Mouse (Mus musculus): ENCODE measurements around the gene Ttc6. TPM values are rescaled to one million over a fixed set of nuclear protein-coding genes. Genes with fewer than 3 reads are reported as not detected.
A peak's percentile ranks its signal among the peaks of the same experiment; 100 is the strongest.

Gene Ttc6
- polyA plus RNA-seq, 1 experiment from 2014 or later, result 0.09 TPM

GRCm38 (mm10) chr12:57550181-57550808 is 13.6 kb upstream of the Ttc6 start:
- peak overlapping the region; percentile 18; the same call in 1 of the 2 replicates for H3K4me2 ChIP-seq (ENCODE audit: low read depth, low read length)
- WGBS, result 2% methylated on average over 31 of the region's 31 CpGs
- H3K4me1 ChIP-seq (ENCODE audit: control insufficient read depth, insufficient read depth, low read length), result peaks cover 10% of the 10 kb centered on the region
- H3K27me3 ChIP-seq (ENCODE audit: control insufficient read depth, insufficient read depth, low read length), result peaks cover 89% of the 10 kb centered on the region
- no peaks in the 10 kb centered on the region for H3K36me3 ChIP-seq (ENCODE audit: control insufficient read depth, insufficient read depth)
- no peak overlapping the region for H3K27ac ChIP-seq (ENCODE audit: low read length)
- peak overlapping the region; percentile 12; the same call in 1 of the 2 replicates for H3K4me3 ChIP-seq (ENCODE audit: low read length)
- ATAC-seq (replicated peaks; ENCODE audit: extremely low read depth, insufficient read depth, low FRiP score), result no peak
- H3K9me3 ChIP-seq (replicated peaks; ENCODE audit: control insufficient read depth, low read length), result no peaks in the 10 kb centered on the region
- no peak overlapping the region for H3K9ac ChIP-seq (ENCODE audit: low read length)

- H3K4me1 ChIP-seq (ENCODE audit: control insufficient read depth, insufficient read depth, low read length), result peaks cover 7% of the 10 kb centered on the region
- no peak overlapping the region for H3K9ac ChIP-seq (ENCODE audit: low read length)
- no peak overlapping the region for H3K4me2 ChIP-seq (ENCODE audit: low read depth, low read length)
- H3K27me3 ChIP-seq (ENCODE audit: control insufficient read depth, insufficient read depth, low read length), result peaks cover 88% of the 10 kb centered on the region
- H3K4me3 ChIP-seq (ENCODE audit: low read length), result no peak overlapping the region
- H3K36me3 ChIP-seq (ENCODE audit: control insufficient read depth, insufficient read depth), result no peaks in the 10 kb centered on the region
- H3K27ac ChIP-seq (ENCODE audit: low read length), result no peak overlapping the region
- ATAC-seq (replicated peaks; ENCODE audit: extremely low read depth, insufficient read depth, low FRiP score), result no peak
- H3K9me3 ChIP-seq (replicated peaks; ENCODE audit: control insufficient read depth, low read length), result no peaks in the 10 kb centered on the region
- 12% methylated on average over 8 of the region's 8 CpGs for WGBS
Measured at GRCm38 (mm10) chr12:57550881-57551280, 13.0 kb upstream of the Ttc6 start.

- H3K27ac ChIP-seq (ENCODE audit: low read length), result no peak overlapping the region
- no peak for ATAC-seq (replicated peaks; ENCODE audit: extremely low read depth, insufficient read depth, low FRiP score)
- no peaks in the 10 kb centered on the region for H3K36me3 ChIP-seq (ENCODE audit: control insufficient read depth, insufficient read depth)
- no peaks in the 10 kb centered on the region; the same call in 1 of the 2 replicates for H3K4me1 ChIP-seq (ENCODE audit: control insufficient read depth, insufficient read depth, low read length)
- no peak overlapping the region for H3K4me2 ChIP-seq (ENCODE audit: low read depth, low read length)
- H3K9ac ChIP-seq (ENCODE audit: low read length), result no peak overlapping the region
- H3K4me3 ChIP-seq (ENCODE audit: low read length), result no peak overlapping the region
- WGBS, result 12% methylated on average over 3 of the region's 3 CpGs
- H3K27me3 ChIP-seq (ENCODE audit: control insufficient read depth, insufficient read depth, low read length), result peaks cover 74% of the 10 kb centered on the region
- no peaks in the 10 kb centered on the region for H3K9me3 ChIP-seq (replicated peaks; ENCODE audit: control insufficient read depth, low read length)
Measured at GRCm38 (mm10) chr12:57552286-57552685, 11.6 kb upstream of the Ttc6 start.

GRCm38 (mm10) chr12:57554091-57554490 is 9.8 kb upstream of the Ttc6 start:
- ATAC-seq (replicated peaks; ENCODE audit: extremely low read depth, insufficient read depth, low FRiP score), result no peak
- Histone ChIP-seq H3K27ac (ENCODE audit: low read length) (no peak overlapping the region), H3K4me2 (ENCODE audit: low read depth, low read length) (no peak overlapping the region), H3K27me3 (ENCODE audit: control insufficient read depth, insufficient read depth, low read length) (peaks cover 60% of the 10 kb centered on the region), H3K4me3 (ENCODE audit: low read length) (no peak overlapping the region), H3K9ac (ENCODE audit: low read length) (no peak overlapping the region), H3K36me3 (ENCODE audit: control insufficient read depth, insufficient read depth) (no peaks in the 10 kb centered on the region), H3K9me3 (replicated peaks; ENCODE audit: control insufficient read depth, low read length) (no peaks in the 10 kb centered on the region), H3K4me1 (ENCODE audit: control insufficient read depth, insufficient read depth, low read length) (no peaks in the 10 kb centered on the region; the same call in 1 of the 2 replicates)
- WGBS, result 35% methylated on average over 3 of the region's 3 CpGs

- Histone ChIP-seq H3K4me1 (ENCODE audit: control insufficient read depth, insufficient read depth, low read length) (peaks cover 2% of the 10 kb centered on the region; the same call in 1 of the 2 replicates), H3K4me3 (ENCODE audit: low read length) (peak overlapping the region; percentile 6; the same call in 1 of the 2 replicates), H3K4me2 (ENCODE audit: low read depth, low read length) (peak overlapping the region; percentile 33; the same call in 1 of the 2 replicates), H3K9me3 (replicated peaks; ENCODE audit: control insufficient read depth, low read length) (no peaks in the 10 kb centered on the region), H3K36me3 (ENCODE audit: control insufficient read depth, insufficient read depth) (no peaks in the 10 kb centered on the region), H3K27ac (ENCODE audit: low read length) (no peak overlapping the region), H3K9ac (ENCODE audit: low read length) (no peak overlapping the region), H3K27me3 (ENCODE audit: control insufficient read depth, insufficient read depth, low read length) (peaks cover 23% of the 10 kb centered on the region)
- 6% methylated on average over 9 of the region's 9 CpGs for WGBS
- no peak for ATAC-seq (replicated peaks; ENCODE audit: extremely low read depth, insufficient read depth, low FRiP score)
Measured at GRCm38 (mm10) chr12:57571773-57572172, 7.9 kb downstream of the Ttc6 start.

- H3K4me3 ChIP-seq (ENCODE audit: low read length), result no peak overlapping the region
- H3K9me3 ChIP-seq (replicated peaks; ENCODE audit: control insufficient read depth, low read length), result 0 out of 2 replicates have a peak, but pooled peaks cover under 1% of the 10 kb centered on the region
- no peak overlapping the region for H3K27ac ChIP-seq (ENCODE audit: low read length)
- no peak overlapping the region for H3K9ac ChIP-seq (ENCODE audit: low read length)
- ATAC-seq (replicated peaks; ENCODE audit: extremely low read depth, insufficient read depth, low FRiP score), result no peak
- H3K27me3 ChIP-seq (ENCODE audit: control insufficient read depth, insufficient read depth, low read length), result peaks cover 26% of the 10 kb centered on the region
- no peaks in the 10 kb centered on the region for H3K36me3 ChIP-seq (ENCODE audit: control insufficient read depth, insufficient read depth)
- H3K4me2 ChIP-seq (ENCODE audit: low read depth, low read length), result no peak overlapping the region
- peaks cover 2% of the 10 kb centered on the region; the same call in 1 of the 2 replicates for H3K4me1 ChIP-seq (ENCODE audit: control insufficient read depth, insufficient read depth, low read length)
Measured at GRCm38 (mm10) chr12:57572415-57572814, 8.5 kb downstream of the Ttc6 start.

- Histone ChIP-seq H3K27ac (ENCODE audit: low read length) (no peak overlapping the region), H3K9ac (ENCODE audit: low read length) (peak overlapping the region; percentile 71), H3K36me3 (ENCODE audit: control insufficient read depth, insufficient read depth) (no peaks in the 10 kb centered on the region), H3K4me3 (ENCODE audit: low read length) (peak overlapping the region; percentile 58), H3K27me3 (ENCODE audit: control insufficient read depth, insufficient read depth, low read length) (peaks cover 26% of the 10 kb centered on the region), H3K4me1 (ENCODE audit: control insufficient read depth, insufficient read depth, low read length) (peaks cover 2% of the 10 kb centered on the region; the same call in 1 of the 2 replicates), H3K9me3 (replicated peaks; ENCODE audit: control insufficient read depth, low read length) (0 out of 2 replicates have a peak, but pooled peaks cover 3% of the 10 kb centered on the region), H3K4me2 (ENCODE audit: low read depth, low read length) (peak overlapping the region; percentile 95)
- 2% methylated on average over 80 of the region's 81 CpGs for WGBS
- peak; percentile 80 for ATAC-seq (replicated peaks; ENCODE audit: extremely low read depth, insufficient read depth, low FRiP score)
Measured at GRCm38 (mm10) chr12:57575931-57576628, 12.2 kb downstream of the Ttc6 start.

- Histone ChIP-seq H3K4me2 (ENCODE audit: low read depth, low read length) (no peak overlapping the region), H3K36me3 (ENCODE audit: control insufficient read depth, insufficient read depth) (no peaks in the 10 kb centered on the region), H3K9ac (ENCODE audit: low read length) (no peak overlapping the region), H3K27ac (ENCODE audit: low read length) (no peak overlapping the region), H3K27me3 (ENCODE audit: control insufficient read depth, insufficient read depth, low read length) (no peaks in the 10 kb centered on the region), H3K4me3 (ENCODE audit: low read length) (no peak overlapping the region), H3K9me3 (replicated peaks; ENCODE audit: control insufficient read depth, low read length) (no peaks in the 10 kb centered on the region), H3K4me1 (ENCODE audit: control insufficient read depth, insufficient read depth, low read length) (no peaks in the 10 kb centered on the region)
- peak; percentile 93 for ATAC-seq (replicated peaks; ENCODE audit: extremely low read depth, insufficient read depth, low FRiP score)
- WGBS, result 23% methylated on average over 5 of the region's 5 CpGs
Measured at GRCm38 (mm10) chr12:57607624-57608023, 43.7 kb downstream of the Ttc6 start.

GRCm38 (mm10) chr12:57615137-57615536 is 51.2 kb downstream of the Ttc6 start:
- no peaks in the 10 kb centered on the region for H3K36me3 ChIP-seq (ENCODE audit: control insufficient read depth, insufficient read depth)
- no peaks in the 10 kb centered on the region for H3K9me3 ChIP-seq (replicated peaks; ENCODE audit: control insufficient read depth, low read length)
- H3K27me3 ChIP-seq (ENCODE audit: control insufficient read depth, insufficient read depth, low read length), result no peaks in the 10 kb centered on the region
- no peak overlapping the region for H3K4me3 ChIP-seq (ENCODE audit: low read length)
- H3K9ac ChIP-seq (ENCODE audit: low read length), result no peak overlapping the region
- WGBS, result 75% methylated on average over 4 of the region's 4 CpGs
- no peaks in the 10 kb centered on the region for H3K4me1 ChIP-seq (ENCODE audit: control insufficient read depth, insufficient read depth, low read length)
- no peak overlapping the region for H3K4me2 ChIP-seq (ENCODE audit: low read depth, low read length)
- no peak overlapping the region for H3K27ac ChIP-seq (ENCODE audit: low read length)
- ATAC-seq (replicated peaks; ENCODE audit: extremely low read depth, insufficient read depth, low FRiP score), result no peak

Data from heart, embryonic 16.5 days (tissue).